Mouse (Mus musculus): ENCODE results near the gene Ifng. TPM values are rescaled to one million over a fixed set of nuclear protein-coding genes. Genes with fewer than 3 reads are reported as not detected.

Gene Ifng
- polyA plus RNA-seq (2015; fragmentation: Nextera tagmentation; extraction: Ambion mirVana): not detected in 2 replicates

DNA sequence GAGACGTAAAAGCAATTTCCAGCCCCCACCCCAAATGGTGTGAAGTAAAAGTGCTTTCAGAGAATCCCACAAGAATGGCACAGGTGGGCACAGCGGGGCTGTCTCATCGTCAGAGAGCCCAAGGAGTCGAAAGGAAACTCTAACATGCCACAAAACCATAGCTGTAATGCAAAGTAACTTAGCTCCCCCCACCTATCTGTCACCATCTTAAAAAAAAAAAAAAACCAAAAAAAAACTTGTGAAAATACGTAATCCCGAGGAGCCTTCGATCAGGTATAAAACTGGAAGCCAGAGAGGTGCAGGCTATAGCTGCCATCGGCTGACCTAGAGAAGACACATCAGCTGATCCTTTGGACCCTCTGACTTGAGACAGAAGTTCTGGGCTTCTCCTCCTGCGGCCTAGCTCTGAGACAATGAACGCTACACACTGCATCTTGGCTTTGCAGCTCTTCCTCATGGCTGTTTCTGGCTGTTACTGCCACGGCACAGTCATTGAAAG is at the start of gene Ifng:
TSS of gene Ifng (plus strand) at position 305 of the 499 bp plus-strand sequence.
- Histone ChIP-seq H3K27ac (replicated peaks) (no peak within 1 kb of the TSS), H3K4me1 (no peaks in the 10 kb centered on the region), H3K4me3 (replicated peaks) (no peak within 1 kb of the TSS), H3K36me3 (no peaks in the 10 kb centered on the region), H3K27me3 (no peaks in the 10 kb centered on the region), H3K4me2 (replicated peaks) (no peak within 1 kb of the TSS), H3K9me3 (replicated peaks) (no peaks in the 10 kb centered on the region), H3K9ac (no peak within 1 kb of the TSS)
- ATAC-seq (ENCODE audit: insufficient number of reproducible peaks, low FRiP score, low TSS enrichment, low read depth): no peak
- WGBS: 88% methylated on average over 11 of the region's 11 CpGs

DNA sequence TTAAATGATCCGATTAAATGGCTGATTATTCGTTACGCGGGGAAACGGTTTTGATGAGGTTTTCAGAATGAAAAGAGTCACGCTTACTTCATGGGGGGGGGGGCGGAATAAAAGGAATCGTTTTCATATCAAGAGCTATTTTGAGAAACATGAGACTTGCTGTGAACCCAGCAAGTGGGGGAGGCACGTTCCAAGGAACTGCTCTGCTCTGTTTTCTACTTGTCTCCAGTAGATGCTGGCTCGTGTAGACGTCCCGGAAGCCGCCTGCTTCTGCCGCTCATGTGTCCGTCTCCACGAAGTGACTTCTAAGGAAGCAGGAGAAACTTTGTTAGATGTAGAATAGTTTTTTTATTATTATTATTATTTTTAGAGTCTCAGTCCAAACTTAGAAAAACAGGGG is 40.9 kb upstream of the Ifng start:
- 68% methylated on average over 16 of the region's 16 CpGs for WGBS
- Histone ChIP-seq H3K9ac (no peak overlapping the region), H3K4me1 (no peaks in the 10 kb centered on the region), H3K9me3 (replicated peaks) (no peaks in the 10 kb centered on the region), H3K36me3 (no peaks in the 10 kb centered on the region), H3K27me3 (no peaks in the 10 kb centered on the region), H3K4me3 (replicated peaks) (no peak overlapping the region), H3K4me2 (replicated peaks) (no peak overlapping the region), H3K27ac (replicated peaks) (no peak overlapping the region)
- no peak for ATAC-seq (ENCODE audit: insufficient number of reproducible peaks, low FRiP score, low TSS enrichment, low read depth)

DNA sequence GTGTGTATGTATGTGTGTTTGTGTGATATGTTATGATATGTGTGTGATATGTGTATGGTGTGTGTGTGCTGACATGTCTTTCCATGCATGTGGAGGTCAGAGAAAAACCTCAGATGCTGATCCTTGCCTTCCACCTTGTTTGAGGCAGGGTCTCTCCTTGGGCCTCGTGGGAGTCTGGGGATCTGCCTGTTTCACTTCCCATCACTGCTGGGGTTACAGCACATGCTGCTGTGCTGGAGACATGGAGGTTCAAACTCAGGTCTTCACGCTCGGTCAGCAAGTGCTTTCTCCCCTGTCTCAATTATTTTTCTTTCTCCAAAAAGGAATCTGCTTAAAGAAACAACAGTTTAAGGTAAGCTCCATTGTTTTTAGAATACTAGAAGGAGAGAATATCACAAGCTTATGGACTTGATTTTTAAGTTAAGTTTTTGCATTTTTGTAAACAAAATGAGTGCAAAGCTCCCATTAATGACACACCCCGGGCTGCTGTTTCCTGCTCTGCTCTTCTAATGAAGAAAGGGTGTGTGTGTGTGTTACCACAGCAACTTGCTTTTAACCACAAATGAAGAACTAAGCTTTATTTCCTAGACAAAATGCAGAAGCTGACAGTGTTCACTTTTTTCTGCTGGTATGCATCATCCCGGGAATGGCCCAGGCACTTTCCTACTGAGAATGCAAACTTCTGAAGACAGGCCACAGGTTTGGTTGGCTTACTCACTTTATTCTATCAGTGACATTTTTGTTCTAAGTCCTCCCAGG is 34.2 kb upstream of the Ifng start:
- no peak overlapping the region for H3K27ac ChIP-seq (replicated peaks)
- 68% methylated on average over 5 of the region's 5 CpGs for WGBS
- H3K36me3 ChIP-seq: no peaks in the 10 kb centered on the region
- no peak for ATAC-seq (ENCODE audit: insufficient number of reproducible peaks, low FRiP score, low TSS enrichment, low read depth)
- no peak overlapping the region for H3K9ac ChIP-seq
- H3K4me3 ChIP-seq (replicated peaks): no peak overlapping the region
- H3K4me2 ChIP-seq (replicated peaks): no peak overlapping the region
- H3K4me1 ChIP-seq: no peaks in the 10 kb centered on the region
- H3K9me3 ChIP-seq (replicated peaks): no peaks in the 10 kb centered on the region
- no peaks in the 10 kb centered on the region for H3K27me3 ChIP-seq

DNA sequence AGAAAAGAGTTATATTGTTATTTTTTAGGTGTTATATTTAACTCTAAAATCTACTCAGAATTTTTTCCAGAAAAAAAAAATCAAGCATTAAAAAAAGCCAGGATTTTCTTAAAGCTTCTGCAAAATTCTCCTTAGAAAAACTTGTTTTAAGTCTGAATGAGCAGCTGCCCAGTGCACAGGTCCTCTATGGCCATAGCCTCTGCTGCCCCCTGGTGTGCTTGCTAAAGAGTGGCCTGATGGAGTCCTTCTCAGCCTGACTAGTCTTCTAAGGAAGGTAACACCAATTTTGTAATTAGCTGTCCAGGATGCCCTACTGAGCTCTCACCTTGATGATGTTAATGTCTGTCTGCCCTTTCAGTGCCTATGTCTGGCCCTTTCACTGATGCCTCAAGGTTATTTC is 29.5 kb upstream of the Ifng start:
- H3K9me3 ChIP-seq (replicated peaks): no peaks in the 10 kb centered on the region
- no peak overlapping the region for H3K27ac ChIP-seq (replicated peaks)
- H3K4me3 ChIP-seq (replicated peaks): no peak overlapping the region
- H3K4me1 ChIP-seq: no peaks in the 10 kb centered on the region
- H3K4me2 ChIP-seq (replicated peaks): no peak overlapping the region
- no peak for ATAC-seq (ENCODE audit: insufficient number of reproducible peaks, low FRiP score, low TSS enrichment, low read depth)
- H3K36me3 ChIP-seq: no peaks in the 10 kb centered on the region
- no peak overlapping the region for H3K9ac ChIP-seq
- H3K27me3 ChIP-seq: no peaks in the 10 kb centered on the region

DNA sequence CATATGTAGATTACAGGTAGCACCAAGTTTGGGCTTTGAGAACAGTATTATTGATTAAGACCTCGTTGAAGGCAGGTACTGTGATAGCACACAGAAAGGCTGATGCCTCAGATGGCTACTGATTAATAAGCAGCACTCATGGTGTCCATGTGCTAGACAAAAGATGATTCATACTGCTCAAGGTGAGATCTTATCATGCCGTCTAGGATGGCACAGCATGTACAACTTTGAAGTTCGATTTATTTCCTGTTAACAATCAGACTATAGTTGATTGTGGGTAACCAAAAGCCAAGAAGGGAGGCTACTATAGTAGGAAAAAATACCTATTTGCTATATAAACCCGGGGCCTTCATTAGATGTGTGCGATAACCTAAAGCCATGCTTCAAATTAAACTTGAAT is 28.1 kb upstream of the Ifng start:
- Histone ChIP-seq H3K27me3 (no peaks in the 10 kb centered on the region), H3K36me3 (no peaks in the 10 kb centered on the region), H3K4me2 (replicated peaks) (no peak overlapping the region), H3K27ac (replicated peaks) (no peak overlapping the region), H3K4me1 (no peaks in the 10 kb centered on the region), H3K4me3 (replicated peaks) (no peak overlapping the region), H3K9me3 (replicated peaks) (no peaks in the 10 kb centered on the region), H3K9ac (no peak overlapping the region)
- 76% methylated on average over 5 of the region's 5 CpGs for WGBS
- ATAC-seq (ENCODE audit: insufficient number of reproducible peaks, low FRiP score, low TSS enrichment, low read depth): no peak

DNA sequence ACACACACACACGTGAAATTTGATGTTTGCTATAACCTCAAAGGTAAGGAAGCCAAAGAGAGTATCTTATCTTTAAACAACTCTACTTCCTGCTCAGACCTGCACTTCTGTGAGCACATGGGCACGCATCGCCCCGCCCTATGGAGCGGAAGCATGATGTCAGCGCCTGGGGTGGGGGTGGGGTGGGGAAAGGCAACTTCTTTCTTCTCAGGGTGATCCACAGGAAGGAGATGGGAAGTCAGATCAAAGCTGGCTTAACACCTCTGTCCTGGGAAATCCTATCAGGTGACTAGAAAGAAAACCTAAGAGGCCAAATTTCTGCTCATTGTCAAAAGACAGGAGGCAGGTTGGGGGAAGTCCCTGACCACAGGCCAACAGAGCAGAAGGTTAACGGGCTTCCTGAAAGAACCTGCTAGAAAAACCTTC is 21.8 kb upstream of the Ifng start:
- Histone ChIP-seq H3K9me3 (replicated peaks) (no peaks in the 10 kb centered on the region), H3K36me3 (no peaks in the 10 kb centered on the region), H3K4me2 (replicated peaks) (no peak overlapping the region), H3K4me3 (replicated peaks) (no peak overlapping the region), H3K9ac (no peak overlapping the region), H3K27me3 (no peaks in the 10 kb centered on the region), H3K27ac (replicated peaks) (no peak overlapping the region), H3K4me1 (no peaks in the 10 kb centered on the region)
- WGBS: 76% methylated on average over 7 of the region's 7 CpGs
- no peak for ATAC-seq (ENCODE audit: insufficient number of reproducible peaks, low FRiP score, low TSS enrichment, low read depth)

DNA sequence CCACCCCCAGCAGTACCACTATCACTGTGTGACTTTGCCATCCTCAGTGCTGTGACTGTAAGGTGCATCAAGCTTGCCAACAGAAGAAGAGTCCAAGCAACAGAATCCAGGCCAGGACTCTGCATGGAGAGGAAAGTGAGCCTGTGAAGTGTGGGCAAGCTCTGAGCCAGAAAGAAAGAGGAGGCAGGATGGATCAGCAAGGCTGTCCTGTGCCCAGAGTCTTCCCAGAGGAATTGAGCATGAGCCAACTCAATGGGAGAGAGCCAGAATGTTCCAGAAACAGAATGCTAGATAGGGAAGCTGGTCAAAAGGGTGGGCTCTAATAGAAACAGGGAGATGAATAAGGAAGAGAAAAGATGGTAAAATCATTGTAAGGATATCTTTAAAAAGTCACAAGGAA is 19.9 kb upstream of the Ifng start:
- no peaks in the 10 kb centered on the region for H3K27me3 ChIP-seq
- H3K4me3 ChIP-seq (replicated peaks): no peak overlapping the region
- H3K4me2 ChIP-seq (replicated peaks): no peak overlapping the region
- no peak overlapping the region for H3K9ac ChIP-seq
- no peaks in the 10 kb centered on the region for H3K36me3 ChIP-seq
- H3K27ac ChIP-seq (replicated peaks): no peak overlapping the region
- H3K4me1 ChIP-seq: no peaks in the 10 kb centered on the region
- no peaks in the 10 kb centered on the region for H3K9me3 ChIP-seq (replicated peaks)
- ATAC-seq (ENCODE audit: insufficient number of reproducible peaks, low FRiP score, low TSS enrichment, low read depth): no peak

DNA sequence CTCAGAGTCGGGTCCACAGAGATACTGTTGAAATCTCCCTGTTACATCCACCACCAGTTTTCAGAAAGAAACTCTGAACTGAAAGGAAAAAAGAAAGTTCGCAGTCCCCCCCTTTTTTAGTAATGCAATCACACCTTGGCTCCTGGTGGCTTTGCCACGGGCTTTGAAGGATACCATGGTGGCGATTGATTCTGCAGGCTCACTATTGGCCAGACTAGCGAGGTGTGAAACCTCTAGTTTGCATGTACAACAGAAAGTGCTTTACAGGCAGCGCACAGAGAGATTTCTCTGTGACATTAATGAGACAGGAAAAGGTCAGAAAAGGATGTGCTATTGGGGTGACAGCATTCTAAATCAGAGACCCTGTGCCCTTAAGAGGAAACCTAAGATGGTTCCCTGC is 5.3 kb upstream of the Ifng start:
- ATAC-seq (ENCODE audit: insufficient number of reproducible peaks, low FRiP score, low TSS enrichment, low read depth): no peak
- Histone ChIP-seq H3K9me3 (replicated peaks) (no peaks in the 10 kb centered on the region), H3K4me2 (replicated peaks) (no peak overlapping the region), H3K4me1 (no peaks in the 10 kb centered on the region), H3K9ac (no peak overlapping the region), H3K4me3 (replicated peaks) (no peak overlapping the region), H3K36me3 (no peaks in the 10 kb centered on the region), H3K27ac (replicated peaks) (no peak overlapping the region), H3K27me3 (no peaks in the 10 kb centered on the region)
- WGBS: 91% methylated on average over 6 of the region's 6 CpGs

DNA sequence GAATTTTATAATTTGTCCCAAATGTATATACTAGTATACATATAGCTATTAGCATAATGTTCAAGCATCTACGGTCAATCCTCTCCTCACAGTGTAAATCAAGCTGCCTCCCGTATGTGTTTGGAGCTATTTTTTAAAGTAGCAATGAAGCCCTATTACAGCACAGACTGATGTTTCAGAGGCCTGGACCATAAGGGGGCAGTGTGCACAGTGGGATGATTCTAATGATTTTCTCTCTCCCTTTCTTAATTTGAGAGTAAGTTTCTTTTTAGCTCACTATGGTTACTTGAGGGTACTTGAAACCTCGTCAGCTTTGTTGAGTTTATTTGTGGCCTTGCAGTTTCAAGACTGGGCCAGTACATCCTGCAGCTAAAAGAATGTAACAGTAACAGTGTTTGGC is 1.1 kb downstream of the Ifng start:
- no peaks in the 10 kb centered on the region for H3K36me3 ChIP-seq
- no peak overlapping the region for H3K9ac ChIP-seq
- H3K4me1 ChIP-seq: no peaks in the 10 kb centered on the region
- H3K4me2 ChIP-seq (replicated peaks): no peak overlapping the region
- H3K4me3 ChIP-seq (replicated peaks): no peak overlapping the region
- no peaks in the 10 kb centered on the region for H3K27me3 ChIP-seq
- ATAC-seq (ENCODE audit: insufficient number of reproducible peaks, low FRiP score, low TSS enrichment, low read depth): no peak
- WGBS: 47% methylated on average over 3 of the region's 3 CpGs
- H3K27ac ChIP-seq (replicated peaks): no peak overlapping the region
- no peaks in the 10 kb centered on the region for H3K9me3 ChIP-seq (replicated peaks)

DNA sequence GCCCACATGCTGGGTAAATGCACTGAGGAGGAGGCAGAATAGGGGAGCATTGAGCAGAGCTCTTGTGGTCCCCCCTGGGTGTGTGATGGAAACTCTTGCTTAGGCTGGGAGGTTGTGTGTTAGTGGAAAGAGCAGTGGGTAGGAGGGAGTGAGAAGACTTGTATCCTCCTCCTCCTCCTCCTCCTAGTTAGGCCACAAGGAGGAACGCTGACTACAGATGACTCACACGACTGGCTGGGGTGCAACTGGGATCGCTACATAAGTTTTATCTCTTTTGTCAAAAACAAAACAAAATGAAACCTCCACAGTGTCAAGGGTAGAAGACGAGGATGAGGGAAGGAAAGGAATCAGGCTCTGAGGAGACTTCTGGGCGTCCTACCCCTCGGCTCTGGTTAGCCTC is 2.2 kb downstream of the Ifng start:
- Histone ChIP-seq H3K9ac (no peak overlapping the region), H3K4me3 (replicated peaks) (no peak overlapping the region), H3K27me3 (no peaks in the 10 kb centered on the region), H3K4me1 (no peaks in the 10 kb centered on the region), H3K9me3 (replicated peaks) (no peaks in the 10 kb centered on the region), H3K36me3 (no peaks in the 10 kb centered on the region), H3K27ac (replicated peaks) (no peak overlapping the region), H3K4me2 (replicated peaks) (no peak overlapping the region)
- no peak for ATAC-seq (ENCODE audit: insufficient number of reproducible peaks, low FRiP score, low TSS enrichment, low read depth)
- WGBS: 86% methylated on average over 6 of the region's 6 CpGs

DNA sequence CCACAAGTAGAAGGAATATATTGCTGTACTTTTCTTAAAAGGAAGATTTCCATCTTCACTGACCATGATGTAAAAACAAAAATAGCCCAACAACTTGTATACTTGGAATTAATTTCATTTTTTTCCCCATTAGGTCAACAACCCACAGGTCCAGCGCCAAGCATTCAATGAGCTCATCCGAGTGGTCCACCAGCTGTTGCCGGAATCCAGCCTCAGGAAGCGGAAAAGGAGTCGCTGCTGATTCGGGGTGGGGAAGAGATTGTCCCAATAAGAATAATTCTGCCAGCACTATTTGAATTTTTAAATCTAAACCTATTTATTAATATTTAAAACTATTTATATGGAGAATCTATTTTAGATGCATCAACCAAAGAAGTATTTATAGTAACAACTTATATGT is 4.2 kb downstream of the Ifng start:
- no peak overlapping the region for H3K9ac ChIP-seq
- no peaks in the 10 kb centered on the region for H3K36me3 ChIP-seq
- no peaks in the 10 kb centered on the region for H3K27me3 ChIP-seq
- H3K4me3 ChIP-seq (replicated peaks): no peak overlapping the region
- H3K4me1 ChIP-seq: no peaks in the 10 kb centered on the region
- no peak for ATAC-seq (ENCODE audit: insufficient number of reproducible peaks, low FRiP score, low TSS enrichment, low read depth)
- 89% methylated on average over 6 of the region's 6 CpGs for WGBS
- no peaks in the 10 kb centered on the region for H3K9me3 ChIP-seq (replicated peaks)
- H3K4me2 ChIP-seq (replicated peaks): no peak overlapping the region
- H3K27ac ChIP-seq (replicated peaks): no peak overlapping the region

DNA sequence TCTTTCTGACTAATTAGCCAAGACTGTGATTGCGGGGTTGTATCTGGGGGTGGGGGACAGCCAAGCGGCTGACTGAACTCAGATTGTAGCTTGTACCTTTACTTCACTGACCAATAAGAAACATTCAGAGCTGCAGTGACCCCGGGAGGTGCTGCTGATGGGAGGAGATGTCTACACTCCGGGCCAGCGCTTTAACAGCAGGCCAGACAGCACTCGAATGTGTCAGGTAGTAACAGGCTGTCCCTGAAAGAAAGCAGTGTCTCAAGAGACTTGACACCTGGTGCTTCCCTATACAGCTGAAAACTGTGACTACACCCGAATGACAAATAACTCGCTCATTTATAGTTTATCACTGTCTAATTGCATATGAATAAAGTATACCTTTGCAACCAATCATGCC is 4.7 kb downstream of the Ifng start:
- ATAC-seq (ENCODE audit: insufficient number of reproducible peaks, low FRiP score, low TSS enrichment, low read depth): no peak
- 80% methylated on average over 8 of the region's 8 CpGs for WGBS
- no peaks in the 10 kb centered on the region for H3K27me3 ChIP-seq
- no peaks in the 10 kb centered on the region for H3K36me3 ChIP-seq
- no peak overlapping the region for H3K4me3 ChIP-seq (replicated peaks)
- no peak overlapping the region for H3K4me2 ChIP-seq (replicated peaks)
- no peak overlapping the region for H3K27ac ChIP-seq (replicated peaks)
- H3K9me3 ChIP-seq (replicated peaks): no peaks in the 10 kb centered on the region
- H3K9ac ChIP-seq: no peak overlapping the region
- no peaks in the 10 kb centered on the region for H3K4me1 ChIP-seq
